Mouse (Mus musculus) lung, postnatal 0 days (tissue): ENCODE data around the gene Cdc14a. TPM values are rescaled to one million over a fixed set of nuclear protein-coding genes. Genes with fewer than 3 reads are reported as not detected.

Experiments
- ATAC-seq: fragments of 200-750 bp; cut with Nextera tagmentation; 2 replicates; pipeline ENCODE4 v1.8.0; 2017; ENCODE audit warnings: moderate library complexity
- DNase-seq: peaks from one replicate; pipeline ENCODE4 v3.0.0-alpha.2; 2016; ENCODE audit warnings: low spot score
- H3K27ac ChIP-seq: fragments of 300-500 bp; sonication (generic); 2 replicates; pipeline ENCODE4 v1.5.1; 2014; ENCODE audit warnings: antibody characterized with exemption, mild to moderate bottlenecking, low read length, mixed read lengths
- H3K27me3 ChIP-seq: fragments of 300-500 bp; sonication (generic); replicated peaks from 2 replicates; pipeline ENCODE4 v1.6.1; 2014; ENCODE audit warnings: low read length, mixed read lengths; ENCODE audit not compliant: insufficient read depth
- H3K36me3 ChIP-seq: fragments of 300-500 bp; sonication (generic); 2 replicates; pipeline ENCODE4 v1.6.1; 2014; ENCODE audit warnings: low read length, mixed read lengths; ENCODE audit not compliant: insufficient read depth
- H3K4me1 ChIP-seq: fragments of 300-500 bp; sonication (generic); 2 replicates; pipeline ENCODE4 v1.6.1; 2014; ENCODE audit warnings: antibody characterized with exemption, low read depth, low read length, mixed read lengths; ENCODE audit not compliant: insufficient read depth
- H3K4me2 ChIP-seq: fragments of 300-500 bp; sonication (generic); replicated peaks from 2 replicates; pipeline ENCODE4 v1.6.1; 2014; ENCODE audit warnings: low read depth, mild to moderate bottlenecking, low read length, moderate library complexity, mixed read lengths
- H3K4me3 ChIP-seq: fragments of 300-500 bp; sonication (generic); 2 replicates; pipeline ENCODE4 v1.5.1; 2014; ENCODE audit warnings: low read depth, low read length
- H3K9ac ChIP-seq: fragments of 300-500 bp; sonication (generic); replicated peaks from 2 replicates; pipeline ENCODE4 v1.6.1; 2014; ENCODE audit warnings: low read depth, mild to moderate bottlenecking
- H3K9me3 ChIP-seq: fragments of 300-500 bp; sonication (generic); 2 replicates; pipeline ENCODE4 v1.6.1; 2016; ENCODE audit warnings: low read length, mixed read lengths
- CTCF ChIP-seq: IDR thresholded peaks from 2 replicates; pipeline ENCODE4 v1.5.1; 2016; ENCODE audit warnings: antibody characterized with exemption, mild to moderate bottlenecking
- EP300 ChIP-seq: IDR thresholded peaks from 2 replicates; pipeline ENCODE4 v1.6.1; 2016; ENCODE audit warnings: antibody characterized with exemption, mild to moderate bottlenecking, control low read depth
- WGBS: fragments of 180-500 bp; shearing (Covaris S2); extraction: QIAGEN DNeasy Blood & Tissue Kit; methylation state at CpG from one replicate; pipeline ENCODE4 v1.1.7; 2014; 5-methylcytosine and 5-hydroxymethylcytosine counted together
- polyA plus RNA-seq: library from polyadenylated mRNA; unstranded; fragments of >200 nt; fragmentation: Nextera tagmentation; extraction: Ambion mirVana; gene quantifications from 2 replicates; pipeline ENCODE4 v1.2.1, GENCODE M21; 2015

Cdc14a gene
- polyA plus RNA-seq, 1 experiment from 2014 or later: 8.2 TPM

- TF ChIP-seq CTCF: no peak
- no peak for TF ChIP-seq EP300
- ATAC-seq (no peak), DNase-seq (no peak)
- no peaks in the 10 kb centered on the region for H3K36me3 ChIP-seq
- H3K9ac ChIP-seq: no peak overlapping the region
- no peak overlapping the region for H3K27ac ChIP-seq
- H3K4me1 ChIP-seq: no peaks in the 10 kb centered on the region
- H3K4me3 ChIP-seq: no peak overlapping the region
- H3K27me3 ChIP-seq: no peaks in the 10 kb centered on the region
- no peak overlapping the region for H3K4me2 ChIP-seq
- no peaks in the 10 kb centered on the region for H3K9me3 ChIP-seq
Observed at GRCm38 (mm10) chr3:116386886-116387285, 36.9 kb downstream of the Cdc14a start.

DNA sequence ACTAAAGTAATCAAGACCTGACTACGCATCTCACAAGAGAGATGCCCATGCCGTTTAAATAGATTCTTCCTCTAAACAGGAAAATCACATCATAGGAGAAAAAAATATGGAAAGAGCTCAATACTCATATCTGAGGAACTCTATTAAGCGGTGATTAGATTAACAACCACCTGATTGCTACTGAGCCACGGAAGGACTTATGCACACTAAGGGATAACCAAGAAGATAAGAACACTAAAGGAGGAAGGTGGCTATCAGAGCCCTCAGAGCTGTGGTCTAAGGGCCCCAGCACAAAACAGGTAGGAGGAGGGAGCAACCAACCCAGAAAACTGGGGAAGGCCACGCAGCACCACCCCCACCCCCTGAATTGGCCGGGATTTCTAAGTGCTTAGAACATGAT lies 37.5 kb downstream of the Cdc14a start:
- Histone ChIP-seq H3K27ac (no peak overlapping the region), H3K9me3 (no peaks in the 10 kb centered on the region), H3K9ac (no peak overlapping the region), H3K4me3 (no peak overlapping the region), H3K4me1 (no peaks in the 10 kb centered on the region), H3K36me3 (no peaks in the 10 kb centered on the region), H3K27me3 (no peaks in the 10 kb centered on the region), H3K4me2 (no peak overlapping the region)
- WGBS: 69% methylated on average over 6 of the region's 6 CpGs
- DNase-seq (no peak), ATAC-seq (no peak)
- no peak for TF ChIP-seq EP300
- TF ChIP-seq CTCF: no peak

- H3K27me3 ChIP-seq: no peaks in the 10 kb centered on the region
- ATAC-seq: peak; percentile 66
- H3K9me3 ChIP-seq: no peaks in the 10 kb centered on the region
- H3K4me2 ChIP-seq: no peak overlapping the region
- H3K4me1 ChIP-seq: no peaks in the 10 kb centered on the region
- DNase-seq: peak; percentile 49
- 57% methylated on average over 7 of the region's 7 CpGs for WGBS
- no peaks in the 10 kb centered on the region for H3K36me3 ChIP-seq
- peak; percentile 75 for TF ChIP-seq EP300
- TF ChIP-seq CTCF: no peak
- peak overlapping the region; percentile 20; the same call in 1 of the 2 replicates for H3K27ac ChIP-seq
- no peak overlapping the region for H3K9ac ChIP-seq
- no peak overlapping the region for H3K4me3 ChIP-seq
Observed at GRCm38 (mm10) chr3:116384319-116384718, 39.5 kb downstream of the Cdc14a start.

GRCm38 (mm10) chr3:116380319-116380718 lies 43.5 kb downstream of the Cdc14a start:
- Histone ChIP-seq H3K27ac (no peak overlapping the region), H3K27me3 (no peaks in the 10 kb centered on the region), H3K4me1 (no peaks in the 10 kb centered on the region; the same call in 1 of the 2 replicates), H3K9ac (no peak overlapping the region), H3K4me2 (no peak overlapping the region), H3K36me3 (no peaks in the 10 kb centered on the region), H3K4me3 (no peak overlapping the region), H3K9me3 (no peaks in the 10 kb centered on the region)
- 55% methylated on average over 9 of the region's 9 CpGs for WGBS
- peak; percentile 52 for DNase-seq
- peak; percentile 51 for ATAC-seq
- TF ChIP-seq CTCF (no peak), EP300 (no peak)

DNA sequence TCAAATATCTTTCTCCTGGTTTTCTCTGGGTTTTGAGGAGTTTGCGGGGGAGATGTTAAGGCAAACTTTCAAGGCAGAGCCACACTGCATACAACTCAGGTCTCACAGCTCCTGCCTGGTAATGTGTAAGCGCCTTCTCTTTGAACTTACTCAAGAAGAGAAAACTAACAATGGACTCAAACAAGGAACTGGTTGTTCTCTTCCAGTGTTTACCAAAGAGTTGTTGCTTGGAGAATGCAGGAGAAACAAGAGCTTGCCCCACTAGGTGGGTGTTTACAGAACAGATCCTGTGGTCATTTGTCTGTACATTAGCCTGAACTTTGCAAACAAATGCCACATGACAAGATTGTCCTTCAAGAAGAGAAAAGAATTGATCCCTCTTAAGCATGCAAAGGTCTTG lies 48.4 kb downstream of the Cdc14a start:
- Histone ChIP-seq H3K4me1 (no peaks in the 10 kb centered on the region; the same call in 1 of the 2 replicates), H3K4me2 (no peak overlapping the region), H3K9ac (no peak overlapping the region), H3K27ac (peak overlapping the region; percentile 62), H3K27me3 (no peaks in the 10 kb centered on the region), H3K9me3 (no peaks in the 10 kb centered on the region), H3K4me3 (no peak overlapping the region), H3K36me3 (no peaks in the 10 kb centered on the region)
- ATAC-seq (peak; percentile 87), DNase-seq (peak; percentile 83)
- TF ChIP-seq EP300 (peak; percentile 90), CTCF (no peak)
- WGBS: 52% methylated on average over 2 of the region's 2 CpGs

DNA sequence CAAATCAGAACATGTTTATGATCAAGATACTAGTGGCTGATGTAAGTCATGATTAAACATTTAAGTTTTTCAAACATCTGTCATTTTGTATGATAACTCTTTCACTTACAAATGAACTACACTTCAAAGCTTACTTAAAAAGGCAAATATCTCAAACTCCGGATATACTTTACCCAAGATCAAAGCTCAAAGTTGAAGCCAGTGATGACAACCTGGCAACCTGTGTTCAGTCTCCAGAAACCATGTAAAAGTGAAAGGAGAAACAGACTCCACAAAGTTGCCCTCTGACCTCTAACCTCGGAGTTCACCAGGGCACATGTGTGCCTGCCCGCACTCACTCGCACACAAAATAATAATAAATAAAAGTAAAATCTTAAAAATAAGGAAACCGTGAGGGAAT lies 49.3 kb downstream of the Cdc14a start:
- WGBS: 53% methylated on average over 5 of the region's 5 CpGs
- H3K4me1 ChIP-seq: no peaks in the 10 kb centered on the region; the same call in 1 of the 2 replicates
- no peak for DNase-seq
- no peak overlapping the region for H3K27ac ChIP-seq
- H3K9me3 ChIP-seq: no peaks in the 10 kb centered on the region
- H3K27me3 ChIP-seq: no peaks in the 10 kb centered on the region
- no peak for ATAC-seq
- no peak for TF ChIP-seq EP300
- no peak for TF ChIP-seq CTCF
- no peaks in the 10 kb centered on the region for H3K36me3 ChIP-seq
- H3K9ac ChIP-seq: no peak overlapping the region
- H3K4me3 ChIP-seq: no peak overlapping the region
- no peak overlapping the region for H3K4me2 ChIP-seq

DNA sequence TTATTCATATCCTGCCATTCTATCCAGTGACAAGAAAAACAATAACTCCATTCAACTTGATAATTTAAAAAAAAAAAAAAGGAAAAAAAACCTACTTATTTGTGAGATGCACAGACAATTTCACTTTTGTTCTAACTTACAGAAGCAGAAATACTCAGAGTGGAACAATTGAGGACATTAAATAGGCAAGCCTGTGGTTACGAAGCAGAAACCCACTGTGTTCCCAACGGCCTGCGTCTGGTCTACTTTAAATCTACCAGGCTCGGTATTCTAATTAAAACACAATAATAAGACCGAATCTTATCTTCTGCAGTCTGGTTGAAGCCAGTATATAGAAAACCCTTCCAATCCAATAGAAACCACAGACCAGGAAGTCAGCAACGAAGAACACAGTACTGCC lies 50.6 kb downstream of the Cdc14a start:
- Histone ChIP-seq H3K4me3 (no peak overlapping the region), H3K36me3 (no peaks in the 10 kb centered on the region), H3K4me2 (no peak overlapping the region), H3K9ac (no peak overlapping the region), H3K27ac (no peak overlapping the region), H3K27me3 (no peaks in the 10 kb centered on the region), H3K9me3 (no peaks in the 10 kb centered on the region), H3K4me1 (no peaks in the 10 kb centered on the region; the same call in 1 of the 2 replicates)
- DNase-seq: no peak
- no peak for TF ChIP-seq CTCF
- TF ChIP-seq EP300: no peak
- WGBS: 91% methylated on average over 6 of the region's 6 CpGs
- no peak for ATAC-seq
